Mouse (Mus musculus) heart, postnatal 0 days (tissue): ENCODE data around the gene Gm973. TPM values are rescaled to one million over a fixed set of nuclear protein-coding genes. Genes with fewer than 3 reads are reported as not detected.

Experiments
- ATAC-seq: fragments of 200-750 bp; cut with Nextera tagmentation; 2 replicates; pipeline ENCODE4 v1.8.0; 2017; ENCODE audit warnings: low read depth, moderate number of reproducible peaks, moderate library complexity; ENCODE audit not compliant: insufficient read depth
- DNase-seq: peaks from one replicate; pipeline ENCODE4 v3.0.0-alpha.2; 2016; ENCODE audit warnings: low spot score
- H3K27ac ChIP-seq: fragments of 300-500 bp; sonication (generic); 2 replicates; pipeline ENCODE4 v1.5.1; 2014; ENCODE audit warnings: low read depth, mild to moderate bottlenecking
- H3K27me3 ChIP-seq: fragments of 300-500 bp; sonication (generic); 2 replicates; pipeline ENCODE4 v1.6.1; 2014; ENCODE audit warnings: low read length, mixed read lengths; ENCODE audit not compliant: control insufficient read depth, insufficient read depth
- H3K36me3 ChIP-seq: fragments of 300-500 bp; sonication (generic); replicated peaks from 2 replicates; pipeline ENCODE4 v1.6.1; 2014; ENCODE audit warnings: low read length, mixed read lengths; ENCODE audit not compliant: control insufficient read depth, insufficient read depth
- H3K4me1 ChIP-seq: fragments of 300-500 bp; sonication (generic); 2 replicates; pipeline ENCODE4 v1.6.1; 2014; ENCODE audit warnings: antibody characterized with exemption; ENCODE audit not compliant: control insufficient read depth, insufficient read depth
- H3K4me2 ChIP-seq: fragments of 300-500 bp; sonication (generic); 2 replicates; pipeline ENCODE4 v1.6.1; 2014; ENCODE audit warnings: low read depth, mild to moderate bottlenecking, low read length, moderate library complexity
- H3K4me3 ChIP-seq: fragments of 300-500 bp; sonication (generic); 2 replicates; pipeline ENCODE4 v1.5.1; 2014; ENCODE audit warnings: low read depth, low read length
- H3K9ac ChIP-seq: fragments of 300-500 bp; sonication (generic); replicated peaks from 2 replicates; pipeline ENCODE4 v1.6.1; 2014; ENCODE audit warnings: low read depth, low read length, mixed read lengths
- H3K9me3 ChIP-seq: fragments of 300-500 bp; sonication (generic); replicated peaks from 2 replicates; pipeline ENCODE4 v1.6.1; 2016; ENCODE audit warnings: low read length; ENCODE audit not compliant: control insufficient read depth
- CTCF ChIP-seq: IDR thresholded peaks from 2 replicates; pipeline ENCODE4 v1.5.1; 2016; ENCODE audit warnings: antibody characterized with exemption, control low read depth, low read depth
- EP300 ChIP-seq: IDR thresholded peaks from 2 replicates; pipeline ENCODE4 v1.6.1; 2016; ENCODE audit warnings: antibody characterized with exemption, low read depth
- WGBS: fragments of 180-500 bp; shearing (Covaris S2); extraction: QIAGEN DNeasy Blood & Tissue Kit; methylation state at CpG from one replicate; pipeline ENCODE4 v1.1.7; 2014; 5-methylcytosine and 5-hydroxymethylcytosine counted together
- polyA plus RNA-seq: library from polyadenylated mRNA; unstranded; fragments of >200 nt; fragmentation: Nextera tagmentation; extraction: Ambion mirVana; gene quantifications from 2 replicates; pipeline ENCODE4 v1.2.1, GENCODE M21; 2015
- total RNA-seq: library from RNA; depleted of rRNA; stranded (reverse); fragments of >200 nt; gene quantifications from 2 replicates; pipeline ENCODE4 v1.2.3, GENCODE M21; 2014; ENCODE audit warnings: low replicate concordance

The Gm973 gene
- total and polyA plus RNA-seq, 2 experiments from 2014 or later = 0.14 TPM; not detected in 1

GRCm38 (mm10) chr1:59592876-59593275, 76.8 kb downstream of the Gm973 start:
- H3K9me3 ChIP-seq = no peaks in the 10 kb centered on the region
- peaks cover 21% of the 10 kb centered on the region for H3K27me3 ChIP-seq
- ATAC-seq (no peak), DNase-seq (no peak)
- 25% methylated on average over 12 of the region's 12 CpGs for WGBS
- H3K4me2 ChIP-seq = no peak overlapping the region
- TF ChIP-seq EP300 (no peak), CTCF (no peak)
- no peaks in the 10 kb centered on the region for H3K36me3 ChIP-seq
- H3K27ac ChIP-seq = no peak overlapping the region
- no peaks in the 10 kb centered on the region for H3K4me1 ChIP-seq
- no peak overlapping the region for H3K4me3 ChIP-seq
- H3K9ac ChIP-seq = no peak overlapping the region

GRCm38 (mm10) chr1:59593622-59594035, 77.6 kb downstream of the Gm973 start:
- Histone ChIP-seq H3K9ac (no peak overlapping the region), H3K9me3 (no peaks in the 10 kb centered on the region), H3K4me2 (no peak overlapping the region), H3K36me3 (no peaks in the 10 kb centered on the region), H3K27me3 (peaks cover 21% of the 10 kb centered on the region), H3K4me3 (no peak overlapping the region), H3K4me1 (no peaks in the 10 kb centered on the region), H3K27ac (no peak overlapping the region)
- no peak for TF ChIP-seq EP300
- no peak for TF ChIP-seq CTCF
- WGBS = 63% methylated on average over 2 of the region's 2 CpGs
- ATAC-seq (no peak), DNase-seq (no peak)

- no peak for TF ChIP-seq CTCF
- no peak for TF ChIP-seq EP300
- no peaks in the 10 kb centered on the region for H3K4me1 ChIP-seq
- 84% methylated on average over 11 of the region's 11 CpGs for WGBS
- H3K4me2 ChIP-seq = no peak overlapping the region
- no peak overlapping the region for H3K9ac ChIP-seq
- DNase-seq (no peak), ATAC-seq (no peak)
- no peaks in the 10 kb centered on the region for H3K36me3 ChIP-seq
- no peaks in the 10 kb centered on the region for H3K9me3 ChIP-seq
- peaks cover 21% of the 10 kb centered on the region for H3K27me3 ChIP-seq
- no peak overlapping the region for H3K4me3 ChIP-seq
- no peak overlapping the region for H3K27ac ChIP-seq
Measured at GRCm38 (mm10) chr1:59594586-59595266, 78.7 kb downstream of the Gm973 start.

- no peaks in the 10 kb centered on the region for H3K4me1 ChIP-seq
- DNase-seq (no peak), ATAC-seq (no peak)
- 53% methylated on average over 9 of the region's 9 CpGs for WGBS
- no peaks in the 10 kb centered on the region for H3K9me3 ChIP-seq
- no peak overlapping the region for H3K9ac ChIP-seq
- peaks cover 21% of the 10 kb centered on the region for H3K27me3 ChIP-seq
- TF ChIP-seq EP300 (no peak), CTCF (no peak)
- H3K4me2 ChIP-seq = no peak overlapping the region
- no peak overlapping the region for H3K4me3 ChIP-seq
- no peak overlapping the region for H3K27ac ChIP-seq
- H3K36me3 ChIP-seq = no peaks in the 10 kb centered on the region
Measured at GRCm38 (mm10) chr1:59595609-59596008, 79.5 kb downstream of the Gm973 start.

DNA sequence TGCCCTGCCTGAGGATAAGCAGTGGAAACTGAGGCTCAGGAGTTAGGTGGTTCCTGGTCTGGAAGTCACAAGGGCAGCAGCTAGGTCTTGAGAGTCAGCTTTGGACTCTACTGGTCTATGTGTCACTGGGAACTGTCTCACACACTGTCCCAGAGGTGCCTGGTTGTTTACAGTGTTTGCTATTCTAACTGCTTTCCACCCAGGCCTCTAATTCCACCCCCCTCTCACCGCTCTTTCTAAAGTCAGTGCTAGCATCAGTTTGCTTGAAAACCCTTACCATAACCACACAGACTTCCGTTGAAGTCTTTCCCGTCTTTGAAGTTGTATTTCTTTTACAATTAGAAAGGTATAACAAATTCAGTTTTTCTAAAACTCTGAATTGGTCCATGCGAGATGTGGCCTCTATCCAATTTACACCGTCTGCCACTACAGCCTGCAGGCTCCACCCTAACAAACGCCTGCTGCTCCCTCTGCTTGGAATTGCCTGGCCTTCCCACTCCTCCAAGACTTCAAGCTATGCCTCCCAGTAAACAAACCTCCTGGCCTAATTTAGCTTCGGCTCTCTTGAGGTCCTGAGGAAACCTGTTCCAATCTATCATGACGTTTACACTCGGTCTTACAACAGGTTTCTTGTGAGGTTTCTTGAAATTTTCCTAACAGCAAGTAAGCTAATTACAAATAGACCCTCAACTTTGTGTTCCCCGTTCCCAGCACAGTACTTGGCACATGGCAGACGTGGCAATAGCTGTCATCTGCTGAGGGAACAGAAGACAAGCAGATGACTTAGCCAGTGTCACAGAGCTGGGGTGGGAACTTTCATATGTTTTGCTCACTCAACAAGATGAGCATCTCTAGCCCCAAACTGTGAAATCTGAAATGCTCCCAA, 86.7 kb downstream of the Gm973 start:
- H3K27me3 ChIP-seq = no peaks in the 10 kb centered on the region
- WGBS = 31% methylated on average over 11 of the region's 11 CpGs
- no peak overlapping the region for H3K4me3 ChIP-seq
- TF ChIP-seq EP300 = no peak
- TF ChIP-seq CTCF = no peak
- H3K9ac ChIP-seq = no peak overlapping the region
- ATAC-seq (no peak), DNase-seq (no peak)
- H3K4me2 ChIP-seq = no peak overlapping the region
- no peaks in the 10 kb centered on the region for H3K9me3 ChIP-seq
- H3K36me3 ChIP-seq = no peaks in the 10 kb centered on the region
- H3K4me1 ChIP-seq = no peaks in the 10 kb centered on the region
- H3K27ac ChIP-seq = no peak overlapping the region
